Mouse (Mus musculus): ENCODE data around the gene Il27.

Gene Il27

GRCm38 (mm10) chr7:126594862-126595561, at the start of gene Il27:
Il27 (minus strand) TSS chr7:126594941.
- DNase-seq: no peak

- no peak for DNase-seq
Measured at GRCm38 (mm10) chr7:126644345-126644744, 49.6 kb upstream of the Il27 start.

- peak; percentile 63 for DNase-seq
Measured at GRCm38 (mm10) chr7:126643244-126643617, 48.5 kb upstream of the Il27 start.

DNA sequence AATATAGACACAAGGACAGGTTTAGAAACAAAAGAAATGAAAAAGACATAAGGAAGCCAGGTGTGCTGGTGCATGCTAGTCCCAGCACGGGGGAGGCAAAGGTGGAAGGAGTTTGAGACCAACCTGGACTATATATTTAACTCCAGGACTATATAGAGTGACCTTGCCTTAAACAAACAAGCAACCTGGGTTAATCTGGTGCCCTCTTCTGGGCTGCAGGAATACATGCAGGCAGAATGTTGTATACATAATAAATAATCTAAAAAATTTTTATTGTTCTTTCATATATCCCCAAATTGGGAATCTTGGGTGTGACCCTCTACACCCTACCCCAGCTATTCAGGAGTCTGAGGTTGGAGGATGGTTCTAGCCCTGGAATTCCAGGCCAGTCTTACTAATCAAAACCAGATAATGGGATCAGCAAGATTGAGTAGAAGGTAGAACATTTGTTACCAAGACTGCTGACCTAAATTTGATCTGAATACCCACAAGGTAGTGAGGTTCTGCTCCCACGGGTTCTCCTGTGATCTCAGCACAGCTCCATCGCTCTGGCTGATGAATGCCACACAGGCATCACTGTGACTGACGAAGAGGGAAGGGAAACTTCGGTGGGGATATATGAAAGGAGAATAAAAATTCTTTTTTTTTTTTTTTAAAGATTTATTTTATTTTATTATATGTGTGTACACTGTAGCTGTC, 48.0 kb upstream of the Il27 start:
- no peak for DNase-seq

DNA sequence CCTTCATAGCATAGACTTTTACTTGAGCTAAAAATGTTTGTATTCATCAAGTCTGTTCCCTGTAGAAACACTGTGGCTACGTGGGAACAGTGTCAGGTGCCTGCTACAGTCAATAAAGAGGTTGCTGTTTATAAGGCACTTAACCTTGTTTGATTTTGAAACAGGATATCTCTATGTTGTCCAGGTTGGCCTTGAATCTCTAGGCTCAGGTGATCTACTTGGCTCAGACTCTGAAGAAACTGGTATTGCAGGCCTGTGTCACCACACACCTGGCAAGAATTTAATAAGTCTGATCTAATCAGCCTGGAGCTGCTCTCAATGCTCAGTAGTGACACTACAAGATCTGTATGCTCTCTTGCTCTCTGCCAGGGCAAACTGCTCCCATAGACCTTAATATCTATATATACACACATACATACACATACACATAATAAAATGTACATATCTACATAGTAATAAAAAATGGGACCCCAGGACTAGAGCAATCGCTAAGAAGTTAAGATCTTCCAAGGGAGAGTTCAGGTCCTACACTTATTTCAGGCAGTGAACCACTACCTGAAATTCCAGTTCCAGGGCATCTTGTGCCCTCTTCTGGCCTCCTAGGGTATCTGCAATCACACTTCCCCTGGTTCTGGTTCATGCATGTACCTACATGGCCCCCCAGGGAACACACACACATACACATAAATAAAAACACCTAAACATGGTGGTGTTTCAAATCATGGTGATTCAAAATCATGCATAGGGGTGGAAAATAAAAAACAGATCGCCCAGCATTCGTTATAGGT, 42.2 kb upstream of the Il27 start:
- peak; percentile 67 for DNase-seq

GRCm38 (mm10) chr7:126635375-126635774, 40.6 kb upstream of the Il27 start:
- no peak for DNase-seq

DNA sequence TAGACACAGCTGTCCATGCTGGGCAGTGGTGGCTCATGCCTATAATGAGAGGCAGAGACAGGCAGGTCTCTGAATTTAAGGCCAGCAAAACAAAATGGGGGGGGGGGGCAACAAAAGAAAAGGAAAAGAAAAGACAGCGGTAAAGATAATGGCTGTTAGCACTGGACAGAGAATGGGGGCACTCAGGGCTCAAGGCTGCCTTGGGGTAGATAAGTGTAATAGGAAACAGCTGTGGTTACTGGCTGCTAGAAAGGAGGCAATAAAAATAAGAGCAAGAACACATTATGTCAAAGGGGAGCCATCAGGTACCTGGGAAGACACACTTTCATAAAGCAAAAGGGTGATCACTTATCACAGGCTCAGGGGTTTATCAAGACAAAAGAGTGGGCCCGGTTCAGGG, 37.7 kb upstream of the Il27 start:
- no peak for DNase-seq

DNA sequence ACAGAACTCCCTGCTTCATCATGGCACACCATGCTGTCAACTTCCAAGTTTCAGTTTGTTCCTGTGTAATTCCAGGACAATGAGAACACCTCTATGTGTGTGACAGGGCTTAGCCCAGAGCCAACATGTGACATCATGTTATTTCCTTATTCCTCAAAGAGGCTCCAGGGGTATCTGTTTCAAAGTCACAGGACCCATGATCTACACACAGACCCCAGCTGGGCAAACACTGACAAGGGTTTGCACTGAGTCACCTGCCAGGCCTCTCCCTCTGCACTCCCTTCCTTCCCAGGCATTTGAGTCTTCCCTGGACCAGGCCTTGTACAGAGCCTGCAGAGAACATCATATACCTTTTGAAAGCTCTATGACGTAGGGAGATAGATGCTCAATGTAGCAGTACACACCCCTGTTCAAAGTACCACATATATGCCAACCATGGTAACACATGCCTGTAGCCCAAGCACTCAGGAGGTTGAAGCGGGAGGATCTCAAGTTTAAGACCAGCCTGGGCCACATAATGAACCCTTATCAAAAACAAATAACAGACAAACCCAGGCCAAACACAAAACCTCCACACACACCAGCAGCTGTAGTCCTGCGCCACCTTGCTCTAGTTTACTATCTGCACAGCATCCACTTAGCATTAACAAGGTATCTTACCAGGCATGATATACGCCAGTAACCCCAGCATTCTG, 36.2 kb upstream of the Il27 start, which contains the start of gene Nupr1:
Gene Nupr1, minus strand, starts transcription at position 38 of the 695 bp plus-strand sequence.
- DNase-seq: no peak

GRCm38 (mm10) chr7:126629915-126630314, 35.2 kb upstream of the Il27 start:
- DNase-seq: no peak

GRCm38 (mm10) chr7:126628111-126628510, 33.4 kb upstream of the Il27 start:
- no peak for DNase-seq

- DNase-seq: no peak
Measured at GRCm38 (mm10) chr7:126625807-126626600, 31.3 kb upstream of the Il27 start.

GRCm38 (mm10) chr7:126625369-126625768, 30.6 kb upstream of the Il27 start:
- DNase-seq: peak; percentile 63

DNA sequence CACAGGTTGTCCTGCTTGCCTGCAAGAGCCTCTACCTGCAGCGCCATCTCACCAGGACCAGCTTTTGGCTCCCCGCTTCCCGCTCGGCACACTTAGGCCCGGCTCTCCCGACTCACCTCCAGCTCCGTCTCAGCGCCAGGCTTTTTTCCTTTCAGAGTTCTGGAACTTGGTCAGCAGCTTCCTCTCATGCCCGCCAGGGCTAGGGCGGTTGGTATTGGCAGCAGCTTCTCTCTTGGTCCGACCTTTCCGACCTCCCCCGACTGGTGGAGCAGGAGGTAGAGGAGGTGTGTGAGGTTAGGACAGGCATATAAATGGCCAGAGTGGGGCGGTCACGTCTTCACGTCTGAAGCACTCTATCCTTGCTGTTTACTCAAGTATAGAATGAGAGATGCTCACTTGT, 30.0 kb upstream of the Il27 start:
- no peak for DNase-seq

- DNase-seq: no peak
Measured at GRCm38 (mm10) chr7:126623381-126623780, 28.6 kb upstream of the Il27 start.

DNA sequence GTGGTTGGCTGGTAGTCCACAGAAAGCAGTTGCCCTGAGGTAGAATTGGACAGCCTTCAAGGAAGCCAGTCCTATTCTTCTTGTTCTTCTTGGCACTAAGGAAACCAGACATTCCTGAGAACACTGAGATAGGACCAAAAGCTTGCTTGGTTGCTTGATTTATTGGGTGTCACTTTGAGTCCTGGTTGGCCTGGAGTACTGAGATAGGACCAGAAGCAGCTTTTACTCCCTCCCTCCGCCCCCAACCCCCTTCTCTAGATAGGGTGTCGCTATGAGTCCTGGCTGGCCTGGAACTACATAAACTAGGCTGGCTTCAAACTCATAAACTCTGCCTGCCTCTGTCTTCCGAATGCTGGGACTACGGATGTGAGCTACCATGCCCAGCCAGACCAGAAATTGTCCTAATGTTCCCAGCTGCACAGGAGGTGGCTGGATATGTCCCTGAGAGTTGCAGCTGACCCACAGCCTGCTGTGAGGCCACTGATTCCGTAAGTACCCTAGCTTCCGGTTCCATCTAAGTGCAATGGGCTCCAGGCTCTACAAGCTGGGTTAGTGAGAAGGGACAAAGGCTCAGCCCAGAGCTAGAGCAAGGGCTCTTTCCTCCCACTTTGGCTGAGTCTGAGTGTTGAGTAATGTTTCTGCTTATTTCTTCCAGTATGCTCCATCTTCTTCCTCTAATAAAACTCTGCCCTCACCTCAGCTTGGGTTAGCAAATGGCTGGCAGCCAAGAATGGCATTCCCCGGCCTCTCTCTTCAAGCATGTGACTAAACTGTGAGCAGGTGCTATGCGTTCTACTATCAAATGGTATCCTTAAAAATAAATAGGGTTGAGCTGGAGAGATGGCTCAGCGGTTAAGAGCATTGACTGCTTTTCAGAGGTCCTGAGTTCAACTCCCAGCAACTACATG, 27.0 kb upstream of the Il27 start:
- no peak for DNase-seq

GRCm38 (mm10) chr7:126619559-126620275, 25.0 kb upstream of the Il27 start:
- DNase-seq: no peak

GRCm38 (mm10) chr7:126616707-126617106, 22.0 kb upstream of the Il27 start:
- no peak for DNase-seq

GRCm38 (mm10) chr7:126612736-126613135, 18.0 kb upstream of the Il27 start:
- DNase-seq: no peak

- no peak for DNase-seq
Measured at GRCm38 (mm10) chr7:126607796-126608195, 13.1 kb upstream of the Il27 start.

DNA sequence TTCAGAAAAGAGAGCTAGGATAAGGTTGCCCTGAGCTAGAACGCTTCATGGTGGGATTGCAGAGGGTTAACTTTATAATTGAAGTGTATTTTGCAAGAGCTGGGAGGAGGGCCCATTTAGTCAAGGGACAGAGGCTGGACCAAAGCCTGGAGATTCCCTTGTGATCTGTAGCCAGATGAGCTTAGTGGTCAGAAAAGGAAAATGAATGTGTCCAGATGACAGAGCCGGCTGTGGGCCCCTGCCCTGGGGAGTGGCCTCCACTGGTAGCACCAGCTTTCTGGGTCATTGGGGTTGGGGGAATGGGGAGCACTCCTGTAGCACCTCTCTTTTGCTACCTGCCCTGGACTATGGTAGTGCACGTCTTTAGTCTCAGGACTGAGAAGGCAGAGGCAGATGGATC, 12.3 kb upstream of the Il27 start:
- DNase-seq: no peak

Measured in kidney, adult 9 months (tissue).